Mouse (Mus musculus) lung, postnatal 0 days (tissue): Measurements from ENCODE around the gene Vipr1.

Experiments used
- CTCF ChIP-seq: IDR thresholded peaks from 2 replicates; pipeline ENCODE4 v1.5.1; 2016; ENCODE audit warnings: antibody characterized with exemption, mild to moderate bottlenecking
- EP300 ChIP-seq: IDR thresholded peaks from 2 replicates; pipeline ENCODE4 v1.6.1; 2016; ENCODE audit warnings: antibody characterized with exemption, mild to moderate bottlenecking, control low read depth

- TF ChIP-seq CTCF (no peak), EP300 (no peak)
Measured at GRCm38 (mm10) chr9:121657143-121657542, 14.6 kb downstream of the Vipr1 start.
